Mouse (Mus musculus) right cerebral cortex, adult 2 months (tissue): ENCODE results near the gene Dennd4c.

Source experiments
- DNase-seq, 2 experiments: peaks; one replicate each; pipeline ENCODE4 v3.0.0; 2021 to 2022; ENCODE audit warnings: low spot score in 2 of 2

Gene Dennd4c

GRCm38 (mm10) chr4:86882413-86882812, 134.1 kb downstream of the Dennd4c start:
- no peak for DNase-seq

GRCm38 (mm10) chr4:86884945-86885344, 136.6 kb downstream of the Dennd4c start:
- DNase-seq: no peak

GRCm38 (mm10) chr4:86885790-86886159, 137.4 kb downstream of the Dennd4c start:
- no peak for DNase-seq

- DNase-seq: peak in 1 of 2 experiments; percentile 7
These were observed 138.0 kb downstream of the Dennd4c start for GRCm38 (mm10) chr4:86886160-86886878.

- no peak for DNase-seq
These were observed 139.5 kb downstream of the Dennd4c start for GRCm38 (mm10) chr4:86887879-86888278.

GRCm38 (mm10) chr4:86897411-86897810, 149.1 kb downstream of the Dennd4c start:
- no peak for DNase-seq

GRCm38 (mm10) chr4:86898791-86899474, 150.6 kb downstream of the Dennd4c start:
- no peak for DNase-seq
